In the genomic region with DNA sequence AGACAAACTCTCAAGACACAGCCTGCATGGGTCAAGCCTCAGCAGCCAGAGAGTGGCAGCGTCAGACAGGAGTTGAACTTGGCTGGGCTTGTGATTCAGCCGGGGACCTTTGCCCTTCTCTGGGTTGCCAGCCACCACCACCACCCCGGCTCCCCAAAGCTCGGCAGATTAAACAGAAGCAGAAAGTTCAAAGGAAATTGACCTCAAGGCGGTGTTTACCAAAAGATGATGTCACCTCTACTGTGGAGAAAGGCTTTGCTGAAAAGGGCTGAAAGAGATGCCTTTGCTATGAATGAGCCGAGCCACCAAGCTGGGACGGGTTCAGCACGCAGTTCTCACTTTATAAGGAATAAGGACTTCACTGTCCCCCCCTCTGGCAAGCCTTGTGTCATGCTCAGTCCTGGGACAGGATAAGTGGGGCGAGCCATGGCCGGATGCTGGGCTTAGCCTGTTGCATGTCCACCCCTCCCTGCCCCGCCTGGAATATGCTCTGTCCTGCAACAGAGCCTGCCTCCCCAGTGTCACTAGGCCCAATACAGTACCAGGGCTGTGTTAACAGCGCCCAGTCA, we compare ENCODE assay signal across 8 mouse cellular contexts. TPM values are rescaled to one million over a fixed set of nuclear protein-coding genes. Genes with fewer than 3 reads are reported as not detected.
A peak's percentile ranks its signal among the peaks of the same experiment; 100 is the strongest.
DNase-seq lines count a peak whose midpoint lies in the region; ATAC-seq and TF ChIP-seq lines count a peak whose summit lies in the region.

No protein-coding gene starts in this region.

- 32% methylated on average over 12 of the region's 12 CpGs for WGBS in heart, embryonic 15.5 days
- 25% methylated on average over 12 of the region's 12 CpGs for WGBS in midbrain, postnatal 0 days

- H3K9me3 ChIP-seq in heart, embryonic 15.5 days (replicated peaks) = no peaks in the 10 kb centered on the region
- H3K9me3 ChIP-seq in midbrain, postnatal 0 days (ENCODE audit: low read length) = no peaks in the 10 kb centered on the region

- no peak overlapping the region for H3K4me2 ChIP-seq in heart, embryonic 15.5 days
- no peak overlapping the region for H3K4me2 ChIP-seq in midbrain, postnatal 0 days (ENCODE audit: low read depth, low read length, poor library complexity, severe bottlenecking)

- TF ChIP-seq CTCF in midbrain, postnatal 0 days (IDR thresholded peaks at IDR 0.05) = no peak

- no peaks in the 10 kb centered on the region for H3K27me3 ChIP-seq in heart, embryonic 15.5 days
- H3K27me3 ChIP-seq in midbrain, postnatal 0 days (ENCODE audit: insufficient read depth, low read length) = no peaks in the 10 kb centered on the region

- peak overlapping the region; percentile 60 for H3K27ac ChIP-seq in heart, embryonic 15.5 days
- no peak overlapping the region for H3K27ac ChIP-seq in midbrain, postnatal 0 days (ENCODE audit: low read depth, low read length)

- H3K36me3 ChIP-seq in heart, embryonic 15.5 days = no peaks in the 10 kb centered on the region
- H3K36me3 ChIP-seq in midbrain, postnatal 0 days (ENCODE audit: insufficient read depth, low read length) = no peaks in the 10 kb centered on the region

- no peak overlapping the region for H3K4me3 ChIP-seq in heart, embryonic 15.5 days
- H3K4me3 ChIP-seq in midbrain, postnatal 0 days (ENCODE audit: low read depth, low read length) = no peak overlapping the region

- ATAC-seq in heart, embryonic 15.5 days (replicated peaks; ENCODE audit: insufficient number of reproducible peaks, insufficient read depth, low FRiP score, low read depth) = peak; percentile 79
- ATAC-seq in midbrain, postnatal 0 days (ENCODE audit: low FRiP score) = peak; percentile 54; the same call in 1 of the 2 replicates

- no peak overlapping the region for H3K9ac ChIP-seq in heart, embryonic 15.5 days
- no peak overlapping the region for H3K9ac ChIP-seq in midbrain, postnatal 0 days (replicated peaks; ENCODE audit: low read length, poor library complexity, severe bottlenecking)

- peaks cover 14% of the 10 kb centered on the region for H3K4me1 ChIP-seq in heart, embryonic 15.5 days (replicated peaks)
- H3K4me1 ChIP-seq in midbrain, postnatal 0 days (ENCODE audit: insufficient read depth, low read length) = no peaks in the 10 kb centered on the region

- DNase-seq in 3134 (ENCODE audit: extremely low read depth, insufficient read length, low spot score) = peak; percentile 90
- DNase-seq in adrenal gland, postnatal 25 days = peak; percentile 21
- peak; percentile 50 to 63 for DNase-seq in kidney, postnatal 4 days
- DNase-seq in midbrain, postnatal 0 days (ENCODE audit: low spot score) = peak; percentile 43
- DNase-seq in right cerebral cortex, postnatal 14 days = no peak
- no peak for DNase-seq in layer of hippocampus, adult 11-12 months (ENCODE audit: low spot score)
- DNase-seq in cerebellum, postnatal 4 days (ENCODE audit: low spot score in 2 of 2) = no peak

RNA-seq across cellular contexts. Expression of gene Iffo2, which starts 4.9 kb away (rescaled TPM):
- 14.4 and 15.0 TPM in 2 replicates for total RNA-seq in adrenal gland, postnatal 25 days (2021)
- polyA plus RNA-seq in heart, embryonic 15.5 days (2015; fragmentation: Nextera tagmentation; extraction: Ambion mirVana) = 2.4 and 3.4 TPM in 2 replicates
- total RNA-seq in midbrain, postnatal 0 days (2014; rRNA removed) = 14.8 and 18.1 TPM in 2 replicates
- 4.3 and 5.8 TPM in 2 replicates for polyA plus RNA-seq in midbrain, postnatal 0 days (2015; fragmentation: Nextera tagmentation; extraction: Ambion mirVana)

Comparison
In these comparisons a context has a peak if more than half of its experiments do, and no peak if none do; other contexts are left out.
1. DNase-seq: peak in 3134 (single experiment), adrenal gland, postnatal 25 days (single experiment), kidney, postnatal 4 days (2 of 2) and midbrain, postnatal 0 days (single experiment); none in right cerebral cortex, postnatal 14 days (single experiment), layer of hippocampus, adult 11-12 months (single experiment) and cerebellum, postnatal 4 days (0 of 2).